Mouse (Mus musculus): ENCODE results near the gene Nucb1. TPM values are rescaled to one million over a fixed set of nuclear protein-coding genes. Genes with fewer than 3 reads are reported as not detected.

Gene Nucb1
- polyA plus RNA-seq (2016; fragmentation: Nextera tagmentation; extraction: Ambion mirVana) = 149 and 160 TPM in 2 replicates

DNA sequence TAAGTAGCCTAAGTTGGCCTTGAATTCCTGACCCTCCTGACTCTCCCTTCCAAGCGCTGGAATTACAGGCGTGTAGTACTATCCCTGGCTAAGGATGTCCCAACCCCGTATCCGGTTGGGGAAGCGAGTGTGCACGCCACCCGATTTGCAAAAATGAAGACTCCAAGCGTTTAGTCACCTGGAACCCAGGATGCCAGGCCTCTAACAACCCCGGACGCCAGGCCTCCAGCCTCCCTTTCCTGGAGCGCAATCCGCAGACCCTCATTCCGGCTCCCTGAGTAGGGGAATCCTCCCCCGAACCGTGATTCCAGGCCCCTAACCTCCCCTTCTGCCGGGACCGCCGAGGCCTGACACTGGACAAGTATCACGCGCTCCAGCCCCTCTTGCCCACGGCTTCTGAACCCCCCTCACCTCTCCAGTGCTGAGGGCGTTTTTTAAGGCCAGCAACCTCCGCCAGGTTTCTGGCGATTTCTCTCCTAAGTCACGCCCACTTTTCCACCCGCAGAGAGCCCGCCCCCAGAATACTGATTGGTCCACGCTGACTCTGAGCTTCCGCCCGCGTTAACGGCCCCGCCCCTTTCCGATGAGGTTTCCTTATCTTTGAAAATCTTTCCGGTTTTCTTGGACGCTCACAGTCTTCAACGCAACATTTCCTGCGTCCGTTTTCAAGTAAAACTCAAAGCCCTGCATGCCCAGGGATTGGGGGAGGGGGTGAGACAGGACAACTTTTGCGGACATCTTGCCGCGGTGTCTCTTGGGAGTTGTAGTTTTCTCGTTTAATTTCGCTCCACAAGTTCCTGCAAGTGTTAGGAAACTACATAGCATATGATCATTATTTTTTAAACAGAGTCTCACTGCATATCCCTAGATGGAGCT, at the start of gene Nucb1:
Nucb1 (minus strand) TSS at position 495 of the 876 bp plus-strand sequence.
- no peaks in the 10 kb centered on the region for H3K27me3 ChIP-seq
- H3K9me3 ChIP-seq = no peaks in the 10 kb centered on the region
- H3K9ac ChIP-seq (replicated peaks) = peak within 1 kb of the TSS; percentile 84
- H3K4me1 ChIP-seq (replicated peaks) = peaks cover 17% of the 10 kb centered on the region
- WGBS = under 1% methylated on average over 44 of the region's 44 CpGs
- peak within 1 kb of the TSS; percentile 72 for H3K4me3 ChIP-seq (replicated peaks)
- H3K4me2 ChIP-seq = peak within 1 kb of the TSS; percentile 99
- peaks cover 29% of the 10 kb centered on the region for H3K36me3 ChIP-seq
- peak within 1 kb of the TSS; percentile 92 for H3K27ac ChIP-seq
- peak; percentile 88 for ATAC-seq (ENCODE audit: insufficient number of reproducible peaks, insufficient read depth, low FRiP score, low TSS enrichment, low read depth)

DNA sequence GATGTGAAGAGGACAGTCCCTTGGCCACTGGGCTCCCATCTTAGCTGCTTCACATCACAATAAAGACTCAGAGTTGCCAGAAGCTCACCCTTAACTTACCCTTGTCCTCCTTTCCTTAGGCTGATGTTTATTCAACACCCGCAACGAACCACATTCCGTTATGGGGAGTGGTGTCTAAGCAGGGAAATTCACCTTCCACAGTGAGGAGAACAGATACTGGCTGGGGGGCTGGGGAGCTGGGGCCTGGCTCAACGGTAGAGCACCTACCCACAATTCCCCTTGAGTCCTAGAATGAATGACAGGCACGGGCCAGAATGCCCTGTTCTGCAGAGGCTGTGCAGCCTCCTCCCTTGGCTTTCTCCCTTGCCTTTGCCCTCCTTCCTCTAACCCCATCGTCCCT, 48.7 kb upstream of the Nucb1 start:
- Histone ChIP-seq H3K9me3 (no peaks in the 10 kb centered on the region), H3K27me3 (no peaks in the 10 kb centered on the region), H3K27ac (no peak overlapping the region), H3K9ac (replicated peaks) (no peak overlapping the region), H3K36me3 (no peaks in the 10 kb centered on the region), H3K4me3 (replicated peaks) (no peak overlapping the region), H3K4me1 (replicated peaks) (peaks cover 9% of the 10 kb centered on the region), H3K4me2 (no peak overlapping the region)
- ATAC-seq (ENCODE audit: insufficient number of reproducible peaks, insufficient read depth, low FRiP score, low TSS enrichment, low read depth) = no peak
- 72% methylated on average over 5 of the region's 6 CpGs for WGBS

DNA sequence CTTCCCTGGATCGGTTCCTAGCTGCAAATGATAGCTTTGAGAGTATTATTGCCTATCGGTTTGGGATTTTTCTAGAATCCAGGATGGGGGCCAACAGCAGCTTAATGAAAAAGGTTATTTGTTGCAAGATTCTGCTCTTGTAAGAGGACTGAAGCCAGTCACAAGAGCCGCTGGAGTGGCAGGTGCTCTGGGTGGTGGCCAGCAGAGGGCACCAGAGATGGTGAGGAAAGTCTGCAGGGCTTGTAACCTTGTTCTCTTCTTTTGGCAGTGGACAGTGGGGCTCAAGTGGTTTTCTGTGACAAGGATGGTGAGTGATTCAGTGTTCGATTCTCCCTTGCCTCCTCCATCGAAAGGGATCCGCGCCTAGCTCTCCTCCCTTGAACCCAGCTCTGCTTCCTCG, 45.6 kb upstream of the Nucb1 start:
- H3K4me1 ChIP-seq (replicated peaks) = no peaks in the 10 kb centered on the region; the same call in 1 of the 2 replicates
- H3K4me3 ChIP-seq (replicated peaks) = no peak overlapping the region
- H3K27me3 ChIP-seq = no peaks in the 10 kb centered on the region
- H3K36me3 ChIP-seq = no peaks in the 10 kb centered on the region
- H3K9me3 ChIP-seq = no peaks in the 10 kb centered on the region
- no peak overlapping the region for H3K9ac ChIP-seq (replicated peaks)
- 29% methylated on average over 8 of the region's 8 CpGs for WGBS
- ATAC-seq (ENCODE audit: insufficient number of reproducible peaks, insufficient read depth, low FRiP score, low TSS enrichment, low read depth) = no peak
- H3K4me2 ChIP-seq = no peak overlapping the region
- H3K27ac ChIP-seq = no peak overlapping the region

DNA sequence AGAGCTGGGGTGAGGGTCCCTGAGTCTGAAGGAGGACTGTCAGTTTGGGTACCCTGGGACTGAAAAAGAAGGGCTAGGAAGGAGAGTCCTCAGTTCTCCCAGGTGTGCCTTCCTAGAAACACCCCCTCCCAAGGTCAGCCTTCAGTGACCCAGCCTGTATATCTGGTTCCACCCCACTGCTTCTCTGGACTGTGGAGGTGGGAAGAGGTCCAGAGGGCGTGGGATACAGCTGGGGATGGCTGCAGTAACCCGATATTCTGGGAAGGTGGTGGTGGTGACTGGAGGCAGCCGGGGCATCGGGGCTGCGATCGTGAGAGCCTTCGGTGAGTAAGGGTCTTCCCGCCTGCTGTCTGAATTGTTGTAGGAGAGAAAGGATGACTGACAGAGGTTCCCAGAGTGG, 44.5 kb upstream of the Nucb1 start, which contains the start of gene Hsd17b14:
Hsd17b14 (plus strand) TSS at position 150 of the 400 bp plus-strand sequence.
- Histone ChIP-seq H3K4me1 (replicated peaks) (no peaks in the 10 kb centered on the region; the same call in 1 of the 2 replicates), H3K9me3 (no peaks in the 10 kb centered on the region), H3K36me3 (no peaks in the 10 kb centered on the region), H3K27ac (no peak within 1 kb of the TSS), H3K9ac (replicated peaks) (no peak within 1 kb of the TSS), H3K4me2 (no peak within 1 kb of the TSS), H3K27me3 (no peaks in the 10 kb centered on the region), H3K4me3 (replicated peaks) (no peak within 1 kb of the TSS)
- 29% methylated on average over 8 of the region's 8 CpGs for WGBS
- ATAC-seq (ENCODE audit: insufficient number of reproducible peaks, insufficient read depth, low FRiP score, low TSS enrichment, low read depth) = no peak

DNA sequence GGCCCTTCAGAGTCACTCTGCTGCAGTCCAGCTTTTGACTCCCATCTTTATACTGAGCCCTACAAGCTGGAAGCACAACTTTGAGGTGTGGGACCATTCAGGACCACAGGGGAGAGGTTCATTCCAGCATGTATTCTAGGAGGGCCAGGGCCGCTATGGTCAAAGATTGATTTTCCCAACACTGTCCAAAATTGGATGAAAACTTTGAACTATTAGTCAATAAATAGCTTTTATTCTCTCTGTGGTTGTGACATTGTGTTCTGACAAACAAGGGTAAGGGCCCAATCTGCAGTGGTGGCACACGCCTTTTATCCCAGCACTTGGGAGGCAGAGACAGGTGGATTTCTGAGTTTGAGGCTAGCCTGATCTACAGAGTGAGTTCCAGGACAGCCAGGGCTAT, 43.8 kb upstream of the Nucb1 start:
- 94% methylated on average over 2 of the region's 2 CpGs for WGBS
- H3K4me3 ChIP-seq (replicated peaks) = no peak overlapping the region
- H3K4me2 ChIP-seq = no peak overlapping the region
- ATAC-seq (ENCODE audit: insufficient number of reproducible peaks, insufficient read depth, low FRiP score, low TSS enrichment, low read depth) = no peak
- no peaks in the 10 kb centered on the region for H3K36me3 ChIP-seq
- H3K4me1 ChIP-seq (replicated peaks) = no peaks in the 10 kb centered on the region; the same call in 1 of the 2 replicates
- no peaks in the 10 kb centered on the region for H3K27me3 ChIP-seq
- H3K9me3 ChIP-seq = no peaks in the 10 kb centered on the region
- no peak overlapping the region for H3K9ac ChIP-seq (replicated peaks)
- no peak overlapping the region for H3K27ac ChIP-seq

DNA sequence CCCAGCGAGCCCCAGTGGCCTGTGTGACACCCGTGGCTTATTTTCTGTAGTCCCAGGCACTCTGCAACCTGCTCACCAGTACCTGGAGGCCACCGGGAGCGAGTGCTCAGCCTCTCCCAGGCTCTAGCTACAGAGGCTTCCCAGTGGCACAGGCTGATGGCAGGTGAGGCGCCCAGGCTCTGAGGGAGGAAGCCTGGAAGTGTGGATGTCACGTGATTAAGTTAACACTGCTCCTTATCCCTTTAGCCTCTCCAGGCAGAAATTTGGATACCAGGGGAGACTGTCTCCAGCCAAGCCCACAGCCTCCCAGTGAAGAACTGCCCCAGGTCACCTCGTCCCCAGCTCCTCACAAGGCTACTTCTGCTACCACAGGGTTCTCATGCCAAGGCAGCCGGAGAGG, 43.3 kb upstream of the Nucb1 start:
- Histone ChIP-seq H3K4me3 (replicated peaks) (no peak overlapping the region), H3K36me3 (no peaks in the 10 kb centered on the region), H3K9me3 (no peaks in the 10 kb centered on the region), H3K9ac (replicated peaks) (no peak overlapping the region), H3K4me1 (replicated peaks) (no peaks in the 10 kb centered on the region; the same call in 1 of the 2 replicates), H3K4me2 (no peak overlapping the region), H3K27me3 (no peaks in the 10 kb centered on the region), H3K27ac (no peak overlapping the region)
- WGBS = 66% methylated on average over 8 of the region's 8 CpGs
- no peak for ATAC-seq (ENCODE audit: insufficient number of reproducible peaks, insufficient read depth, low FRiP score, low TSS enrichment, low read depth)

DNA sequence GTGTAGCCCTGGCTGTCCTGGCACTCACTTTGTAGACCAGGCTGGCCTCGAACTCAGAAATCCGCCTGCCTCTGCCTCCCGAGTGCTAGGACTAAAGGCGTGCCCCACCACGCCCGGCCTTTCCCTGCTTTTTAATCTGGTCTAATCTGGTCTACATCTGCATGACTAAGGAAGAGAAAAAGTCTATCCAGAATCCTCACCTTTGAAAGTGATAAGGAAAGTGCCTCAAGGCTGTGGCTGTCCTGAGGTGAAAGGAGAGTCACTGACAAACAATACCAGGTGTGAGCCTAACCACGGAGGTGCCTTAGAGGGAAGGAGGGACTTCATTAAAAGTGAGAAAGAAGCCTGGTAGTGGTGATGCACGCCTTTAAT, 41.3 kb upstream of the Nucb1 start:
- H3K27ac ChIP-seq = no peak overlapping the region
- 75% methylated on average over 8 of the region's 8 CpGs for WGBS
- no peaks in the 10 kb centered on the region for H3K36me3 ChIP-seq
- H3K4me2 ChIP-seq = no peak overlapping the region
- no peak for ATAC-seq (ENCODE audit: insufficient number of reproducible peaks, insufficient read depth, low FRiP score, low TSS enrichment, low read depth)
- no peaks in the 10 kb centered on the region for H3K9me3 ChIP-seq
- no peaks in the 10 kb centered on the region; the same call in 1 of the 2 replicates for H3K4me1 ChIP-seq (replicated peaks)
- no peak overlapping the region for H3K9ac ChIP-seq (replicated peaks)
- no peaks in the 10 kb centered on the region for H3K27me3 ChIP-seq
- H3K4me3 ChIP-seq (replicated peaks) = no peak overlapping the region

DNA sequence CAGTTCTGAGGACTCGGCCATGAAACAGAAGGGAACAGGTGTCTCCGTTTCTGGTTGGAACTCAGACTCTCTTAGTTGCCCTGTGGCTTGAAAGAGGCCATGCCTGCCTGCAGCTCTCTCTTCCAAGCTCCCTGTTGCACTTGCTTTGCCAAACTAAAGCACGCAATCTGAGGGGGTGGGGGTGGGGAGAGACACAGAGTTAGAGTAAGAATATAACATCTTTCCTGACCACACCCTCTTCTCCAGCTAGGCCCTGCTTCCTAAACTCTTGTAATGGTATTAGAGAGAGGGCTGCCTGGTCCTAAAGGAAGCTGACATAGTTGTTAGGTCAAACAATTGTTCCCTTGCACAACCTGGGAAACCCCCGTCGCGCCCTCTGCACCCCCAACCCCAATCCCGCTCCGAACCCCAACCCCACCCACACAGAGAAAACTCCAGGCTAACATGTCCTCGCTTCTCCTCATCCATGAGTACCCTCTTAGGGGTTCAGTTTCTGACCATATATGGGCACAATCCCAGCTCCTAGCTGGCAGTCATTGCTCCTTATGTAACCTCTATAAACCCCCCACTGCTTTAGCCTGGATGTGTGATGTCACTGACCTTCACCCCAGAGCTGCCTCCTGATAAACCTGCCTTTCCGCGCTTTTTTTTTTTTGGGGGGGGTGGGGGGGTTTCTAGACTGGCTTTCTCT, 40.8 kb upstream of the Nucb1 start:
- WGBS = 76% methylated on average over 11 of the region's 11 CpGs
- Histone ChIP-seq H3K4me1 (replicated peaks) (no peaks in the 10 kb centered on the region; the same call in 1 of the 2 replicates), H3K27ac (no peak overlapping the region), H3K9ac (replicated peaks) (no peak overlapping the region), H3K9me3 (no peaks in the 10 kb centered on the region), H3K27me3 (no peaks in the 10 kb centered on the region), H3K36me3 (no peaks in the 10 kb centered on the region), H3K4me3 (replicated peaks) (no peak overlapping the region), H3K4me2 (no peak overlapping the region)
- no peak for ATAC-seq (ENCODE audit: insufficient number of reproducible peaks, insufficient read depth, low FRiP score, low TSS enrichment, low read depth)

DNA sequence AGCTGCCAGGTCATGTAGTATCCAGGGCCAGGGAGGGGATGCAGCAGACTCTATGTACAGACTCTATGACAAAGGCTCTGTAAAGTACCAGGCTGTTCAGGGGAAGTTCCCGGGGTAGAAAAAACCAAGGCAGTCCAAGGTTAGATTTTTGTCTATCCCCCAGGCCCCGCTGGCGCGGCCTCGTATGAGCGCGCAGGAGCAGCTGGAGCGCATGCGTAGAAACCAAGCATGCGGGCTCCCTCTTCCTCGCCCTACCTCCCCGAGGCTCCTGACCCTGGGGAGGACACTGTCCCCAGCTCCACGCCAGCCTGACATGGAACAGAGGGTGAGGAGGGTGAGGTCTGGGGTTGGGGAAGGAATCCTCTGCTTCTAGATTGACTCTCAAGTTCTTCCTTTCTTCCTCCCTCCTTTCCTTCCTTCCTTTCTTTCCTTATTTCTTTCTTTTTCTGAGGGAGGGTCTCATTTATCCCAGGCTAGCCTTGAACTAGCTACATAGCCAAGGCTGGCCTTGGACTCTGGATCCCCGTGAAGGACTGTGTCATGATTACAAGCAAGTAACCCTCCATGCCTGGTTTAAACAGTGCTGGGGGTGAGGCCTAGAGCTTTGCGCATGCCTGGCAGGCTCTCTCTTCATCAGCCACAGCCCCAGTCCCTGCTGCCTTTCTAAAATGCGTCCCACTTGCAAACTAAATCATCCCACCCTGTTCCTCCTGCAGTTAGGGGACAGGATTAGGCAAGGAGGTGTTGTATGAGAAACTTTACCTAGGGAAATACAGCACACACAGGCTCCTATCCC, 39.6 kb upstream of the Nucb1 start:
- Histone ChIP-seq H3K4me2 (no peak overlapping the region), H3K27me3 (no peaks in the 10 kb centered on the region), H3K4me3 (replicated peaks) (no peak overlapping the region), H3K9me3 (no peaks in the 10 kb centered on the region), H3K27ac (no peak overlapping the region), H3K9ac (replicated peaks) (no peak overlapping the region), H3K36me3 (no peaks in the 10 kb centered on the region), H3K4me1 (replicated peaks) (no peaks in the 10 kb centered on the region; the same call in 1 of the 2 replicates)
- 89% methylated on average over 16 of the region's 16 CpGs for WGBS
- ATAC-seq (ENCODE audit: insufficient number of reproducible peaks, insufficient read depth, low FRiP score, low TSS enrichment, low read depth) = no peak

DNA sequence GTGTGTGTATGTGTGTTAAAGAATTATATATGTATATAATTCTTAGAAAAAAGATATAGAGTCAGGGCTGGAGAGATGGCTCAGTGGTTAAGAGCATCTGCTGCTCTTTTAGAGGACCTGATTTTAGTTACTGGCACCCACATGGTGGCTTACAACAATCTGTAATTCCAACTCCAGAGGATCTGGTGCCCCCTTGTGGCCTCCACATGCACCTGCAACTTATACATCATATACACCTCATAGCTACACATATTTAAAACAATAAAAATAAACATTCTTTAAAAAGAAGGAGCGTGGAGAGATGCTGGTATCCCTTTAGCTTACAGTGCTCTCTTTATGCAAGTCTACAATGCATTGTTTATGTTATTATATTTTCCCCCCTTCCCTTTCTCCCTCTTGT, 34.3 kb upstream of the Nucb1 start:
- Histone ChIP-seq H3K4me2 (no peak overlapping the region), H3K4me3 (replicated peaks) (no peak overlapping the region), H3K9ac (replicated peaks) (no peak overlapping the region), H3K27me3 (no peaks in the 10 kb centered on the region), H3K36me3 (no peaks in the 10 kb centered on the region), H3K9me3 (no peaks in the 10 kb centered on the region), H3K27ac (no peak overlapping the region), H3K4me1 (replicated peaks) (0 out of 2 replicates have a peak, but pooled peaks cover 3% of the 10 kb centered on the region)
- WGBS = 94% methylated on average over 1 of the region's 1 CpGs
- ATAC-seq (ENCODE audit: insufficient number of reproducible peaks, insufficient read depth, low FRiP score, low TSS enrichment, low read depth) = no peak

DNA sequence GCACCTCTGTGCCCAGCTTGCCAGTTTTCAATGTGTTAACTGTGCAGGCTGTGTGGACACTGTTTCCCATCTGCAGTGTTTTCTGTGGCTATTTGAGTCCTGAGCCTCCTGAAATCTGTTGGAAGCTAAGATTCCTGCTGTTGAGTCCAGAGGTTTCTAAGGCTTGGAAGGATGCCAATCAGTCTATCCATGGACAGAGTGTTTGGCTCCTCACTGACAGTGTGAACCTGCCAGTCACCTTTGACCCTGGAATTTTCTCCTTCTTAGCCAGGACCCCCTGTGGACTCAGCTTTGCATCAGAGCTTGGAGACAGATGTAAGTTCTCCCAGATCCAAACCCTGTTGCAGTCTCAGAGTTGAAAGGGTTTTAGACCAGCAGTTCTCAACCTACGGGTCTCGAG, 30.0 kb upstream of the Nucb1 start:
- Histone ChIP-seq H3K4me2 (no peak overlapping the region), H3K4me1 (replicated peaks) (peaks cover 8% of the 10 kb centered on the region), H3K4me3 (replicated peaks) (no peak overlapping the region), H3K27me3 (peaks cover 3% of the 10 kb centered on the region; the same call in 1 of the 2 replicates), H3K9me3 (no peaks in the 10 kb centered on the region), H3K36me3 (no peaks in the 10 kb centered on the region), H3K9ac (replicated peaks) (no peak overlapping the region), H3K27ac (no peak overlapping the region)
- WGBS = 42% methylated on average over 2 of the region's 2 CpGs
- ATAC-seq (ENCODE audit: insufficient number of reproducible peaks, insufficient read depth, low FRiP score, low TSS enrichment, low read depth) = no peak
